Mouse (Mus musculus) hematopoietic stem cell, adult 5-6 weeks (primary cell): ENCODE results near the gene Slc10a7. TPM values are rescaled to one million over a fixed set of nuclear protein-coding genes. Genes with fewer than 3 reads are reported as not detected.

ENCODE experiments used
- ATAC-seq, 2 experiments: fragments of 125-278 bp in 1 of 2; replicated peaks in 1 of 2; 2 replicates each; pipeline ENCODE4 v1.8.0; 2016 to 2017; ENCODE audit warnings: inconsistent platforms in 2 of 2, mild to moderate bottlenecking in 2 of 2, moderate number of reproducible peaks in 2 of 2, low read depth in 1 of 2, moderate TSS enrichment in 1 of 2; ENCODE audit not compliant: low FRiP score in 2 of 2, poor library complexity in 2 of 2, severe bottlenecking in 2 of 2, insufficient read depth in 1 of 2, low TSS enrichment in 1 of 2
- total RNA-seq: library from RNA; stranded (forward); fragments of 172-1452, 232-1000 nt; gene quantifications from 2 replicates; pipeline ENCODE4 v1.2.3, GENCODE M21; 2017

The Slc10a7 gene
- total RNA-seq, 1 experiment from 2014 or later = 17.7 TPM

DNA sequence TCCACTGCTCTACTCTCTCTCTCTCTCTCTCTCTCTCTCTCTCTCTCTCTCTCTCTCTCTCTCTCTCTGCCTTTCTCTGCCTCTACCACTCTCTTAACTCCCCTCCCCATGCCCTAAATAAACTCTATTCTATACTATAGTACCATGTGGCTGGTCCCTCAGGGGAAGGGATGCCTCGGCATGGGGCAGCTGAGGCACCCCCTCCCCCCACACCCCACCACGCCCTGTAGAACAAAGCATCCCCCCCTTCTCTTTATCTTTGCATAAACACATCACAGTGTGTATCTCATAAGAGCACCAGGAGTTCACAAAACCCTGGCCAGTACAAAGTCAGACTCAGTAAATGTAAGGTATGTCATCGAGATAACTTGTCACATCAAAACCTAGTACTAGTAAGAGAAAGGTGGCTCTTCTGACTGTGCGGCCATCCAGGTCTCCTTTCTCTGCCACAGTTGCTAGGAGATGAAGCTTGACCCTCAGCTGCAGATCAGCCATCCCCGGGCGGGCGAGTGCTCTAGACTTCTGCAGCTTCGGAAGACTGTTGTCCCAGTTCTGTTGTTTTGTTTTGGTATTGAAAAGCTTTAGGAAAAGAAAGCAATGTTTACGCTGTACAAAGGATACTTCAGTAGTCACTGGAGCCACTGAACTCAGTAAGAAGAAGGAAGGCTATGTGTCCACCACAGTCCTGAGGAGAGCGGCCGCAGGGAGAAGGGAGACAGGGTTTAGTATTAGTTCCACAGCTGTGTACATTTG, 194.1 kb downstream of the Slc10a7 start:
- no peak for ATAC-seq

DNA sequence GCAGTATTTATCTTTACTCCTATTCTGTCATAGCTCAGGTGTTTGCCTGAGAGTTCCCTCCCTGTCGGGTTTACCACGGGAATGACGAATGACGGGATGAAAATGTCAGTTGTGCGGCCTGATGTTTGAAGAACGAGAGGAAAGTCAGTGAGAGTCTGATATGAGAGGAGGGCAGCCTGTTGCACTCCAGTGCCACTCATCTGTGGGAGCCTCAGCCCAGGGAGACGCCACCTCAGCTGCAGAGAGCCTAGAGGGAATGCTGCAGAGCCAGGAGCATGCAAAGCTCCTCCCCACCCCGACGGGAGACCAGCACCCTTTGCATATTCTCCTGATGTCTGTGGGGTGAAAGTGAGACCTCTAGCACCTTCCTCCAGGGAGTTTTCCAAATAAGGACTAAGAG, 196.8 kb downstream of the Slc10a7 start:
- ATAC-seq = no peak

DNA sequence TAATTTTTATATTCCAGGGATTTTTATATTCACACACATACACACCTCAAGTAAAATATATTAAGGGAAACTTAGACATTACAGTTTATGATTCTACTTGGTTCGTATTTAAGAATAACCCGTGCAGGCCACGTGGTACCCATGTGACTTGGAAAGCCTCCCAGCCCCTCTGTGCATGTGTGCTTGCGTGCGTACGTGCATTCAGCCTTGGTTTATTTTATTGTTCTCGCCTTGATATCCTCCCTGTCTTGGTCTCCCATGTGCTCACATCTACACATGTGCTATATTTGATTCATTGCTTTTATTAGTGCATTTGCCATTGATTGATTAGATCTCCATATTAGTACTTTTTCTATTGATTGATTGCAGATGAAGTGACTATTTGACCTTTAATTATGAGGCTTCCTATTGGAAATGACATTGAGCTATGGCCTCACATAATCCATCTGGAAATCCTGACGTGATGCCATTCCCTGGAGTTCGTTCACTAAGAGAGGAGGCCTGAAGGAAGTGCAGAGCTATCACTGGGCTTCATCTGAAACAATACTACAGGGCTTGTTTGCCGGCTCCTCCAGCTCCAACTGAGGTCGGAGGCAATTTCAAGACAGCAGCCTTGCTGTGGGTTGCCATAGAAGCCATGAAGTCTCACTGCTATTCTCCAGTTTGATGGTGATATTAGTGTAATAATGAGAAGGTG, 200.9 kb downstream of the Slc10a7 start:
- ATAC-seq = no peak

DNA sequence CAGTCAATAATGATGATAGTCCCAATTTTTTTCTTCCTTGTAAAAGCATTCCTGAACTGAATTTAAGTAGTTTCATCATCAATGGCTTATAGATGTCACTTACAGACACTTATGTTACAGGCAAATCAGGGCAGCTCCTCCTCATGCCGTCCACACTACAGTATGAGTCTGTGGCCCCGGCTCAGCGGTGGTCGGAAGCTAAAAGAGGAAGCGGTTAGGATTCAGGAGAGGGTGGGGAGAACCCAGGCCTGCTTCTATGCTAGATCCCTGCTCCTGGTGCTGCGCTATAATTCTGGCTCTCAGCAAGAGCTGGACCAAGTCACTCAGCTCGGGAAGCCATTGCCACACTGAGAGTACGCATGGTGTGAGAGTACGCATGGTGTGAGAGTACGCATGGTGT, 201.8 kb downstream of the Slc10a7 start:
- peak; percentile 98 to 100 for ATAC-seq

DNA sequence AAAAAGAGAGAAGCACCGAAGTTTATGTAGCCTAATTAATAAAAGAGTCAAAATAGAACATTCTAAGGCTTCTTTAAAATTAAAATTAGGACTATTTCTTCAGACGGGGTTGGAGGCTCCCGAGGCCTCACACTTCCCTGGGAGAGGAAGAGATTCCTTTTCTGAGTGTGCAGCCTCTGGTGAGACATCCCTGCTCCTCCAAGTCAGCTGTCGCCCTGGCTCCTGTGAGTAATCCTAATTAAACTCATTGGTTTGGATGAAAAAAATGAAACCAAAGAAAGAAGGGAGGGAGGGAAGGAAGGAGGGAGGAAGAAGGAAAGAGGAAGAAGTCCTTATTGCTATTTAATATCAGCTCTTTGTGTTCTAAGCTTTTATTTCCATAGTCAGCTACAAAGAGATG, 205.7 kb downstream of the Slc10a7 start:
- ATAC-seq = no peak

DNA sequence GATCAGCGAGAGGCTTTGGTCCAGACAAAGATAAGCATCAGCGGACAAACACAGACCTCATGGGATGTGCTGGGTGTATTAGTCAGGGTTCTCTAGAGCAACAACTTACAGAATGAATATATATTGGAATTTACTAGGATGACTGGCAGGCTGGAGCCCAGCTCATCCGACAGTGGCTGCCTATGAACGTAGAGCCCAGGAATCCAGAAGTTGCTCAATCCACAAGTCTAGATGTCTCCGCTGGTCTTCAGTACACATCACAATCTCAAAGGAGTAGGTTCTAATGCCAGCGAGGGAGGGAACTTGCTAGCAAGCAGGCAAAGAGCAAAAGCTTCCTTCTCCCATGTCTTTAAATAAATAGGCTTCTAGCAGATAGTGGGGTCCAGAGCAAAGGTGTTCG, 207.4 kb downstream of the Slc10a7 start:
- ATAC-seq = no peak

DNA sequence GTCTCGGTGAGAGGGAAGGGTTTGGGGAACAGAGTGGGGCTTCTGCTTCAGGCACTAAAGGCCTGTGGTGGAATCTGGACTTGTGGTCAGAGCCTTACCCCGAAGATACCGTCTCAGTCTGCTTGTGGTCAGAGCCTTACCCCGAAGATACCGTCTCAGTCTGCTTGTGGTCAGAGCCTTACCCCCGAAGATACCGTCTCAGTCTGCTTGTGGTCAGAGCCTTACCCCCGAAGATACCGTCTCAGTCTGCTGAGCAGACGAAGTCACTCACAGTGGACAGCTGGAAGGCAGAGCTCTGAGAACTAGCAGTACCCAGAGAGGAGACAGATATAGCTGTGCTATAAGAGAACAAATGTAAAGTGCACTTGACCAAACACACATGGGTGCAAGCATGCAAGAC, 208.0 kb downstream of the Slc10a7 start:
- ATAC-seq = peak; percentile 79 to 90

DNA sequence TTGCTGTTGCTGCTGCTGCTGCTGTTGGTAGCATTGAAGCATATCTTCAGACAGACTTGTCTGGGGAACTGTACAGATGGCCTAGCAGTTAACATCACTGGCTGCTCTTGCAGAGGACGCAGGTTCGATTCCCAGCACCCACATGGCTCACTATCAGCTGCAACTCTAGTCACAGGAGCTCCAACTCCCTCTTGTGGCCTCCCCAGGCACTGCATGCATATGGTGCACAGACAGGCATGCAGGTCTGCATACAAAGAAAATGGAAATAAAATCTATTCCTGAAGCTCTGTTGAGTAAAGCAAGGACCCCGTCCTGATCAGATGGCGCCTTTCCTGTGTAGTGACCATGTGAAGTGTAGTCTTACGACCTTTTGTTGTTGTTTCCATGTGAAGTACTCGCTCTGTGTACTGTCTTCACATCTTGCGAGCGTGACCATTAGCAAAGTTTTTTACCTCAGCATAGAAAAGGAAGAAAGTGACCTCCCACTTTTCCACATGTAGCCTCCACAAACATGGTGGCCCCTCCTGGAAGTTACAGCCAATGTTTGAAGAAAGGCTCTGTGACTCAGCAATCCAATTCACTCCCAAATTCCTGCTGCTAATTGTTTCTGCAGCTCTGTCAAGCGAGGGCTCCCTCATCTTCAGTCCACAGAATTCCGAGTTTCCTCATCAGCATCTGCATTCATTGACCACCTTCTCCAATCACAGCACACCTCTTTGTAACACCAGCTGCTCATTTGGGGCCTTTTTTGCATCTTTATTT, 210.3 kb downstream of the Slc10a7 start:
- no peak for ATAC-seq

DNA sequence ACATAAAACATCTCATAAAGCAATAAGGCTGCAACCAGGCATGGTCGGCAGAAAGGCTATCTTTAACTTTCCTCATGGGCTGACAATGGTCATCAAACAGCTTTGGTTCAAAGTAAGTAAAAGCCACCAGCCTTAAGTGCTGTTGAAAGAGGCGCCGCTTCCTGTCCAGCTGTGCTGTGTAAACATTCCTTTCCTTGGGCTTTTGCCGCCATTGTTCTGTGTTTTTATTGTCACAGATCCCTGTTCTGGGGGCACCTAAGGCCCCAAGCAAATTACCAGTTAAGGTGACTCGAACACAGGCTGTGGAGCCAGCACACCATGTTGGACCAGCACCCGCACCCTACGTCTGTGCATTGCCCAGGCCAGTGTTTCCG, 210.9 kb downstream of the Slc10a7 start:
- no peak for ATAC-seq

DNA sequence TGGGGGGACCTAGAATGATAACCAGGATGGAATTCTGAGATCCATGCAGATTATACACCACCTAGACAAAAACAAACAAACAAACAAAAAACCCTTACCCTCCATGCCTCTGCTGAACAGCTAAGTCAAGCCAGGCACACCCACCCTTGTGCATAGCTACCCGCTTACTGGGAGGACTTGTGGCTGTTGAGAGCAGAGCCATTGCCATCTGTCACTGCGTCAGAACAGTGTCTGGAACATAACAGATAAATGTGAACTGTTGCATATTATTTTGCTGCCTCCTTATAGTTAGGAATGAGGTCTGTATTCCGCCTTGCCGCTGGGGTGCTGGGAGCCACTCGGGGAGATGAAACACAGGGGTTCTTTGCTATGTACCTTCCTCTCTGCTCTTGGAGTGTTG, 212.4 kb downstream of the Slc10a7 start:
- ATAC-seq = no peak

DNA sequence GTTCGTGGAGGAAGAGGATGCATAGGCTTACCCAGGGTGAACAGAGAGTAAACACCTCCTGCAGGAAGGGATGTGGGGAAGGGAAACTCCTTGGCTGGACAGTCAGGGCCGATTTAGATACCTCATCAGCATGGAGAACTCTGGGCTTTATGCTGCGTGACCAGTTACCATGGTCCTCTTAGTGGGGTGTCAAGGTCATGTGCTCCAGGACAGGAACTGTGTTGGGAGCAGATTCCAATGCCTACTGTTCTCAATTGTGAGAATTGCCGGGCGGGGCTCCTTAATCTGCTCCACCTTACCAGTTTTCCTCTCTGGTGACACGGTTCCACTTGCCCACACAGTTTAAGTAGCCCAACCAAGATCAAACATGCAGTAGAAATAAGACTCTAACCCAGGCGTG, 213.1 kb downstream of the Slc10a7 start:
- ATAC-seq = no peak

DNA sequence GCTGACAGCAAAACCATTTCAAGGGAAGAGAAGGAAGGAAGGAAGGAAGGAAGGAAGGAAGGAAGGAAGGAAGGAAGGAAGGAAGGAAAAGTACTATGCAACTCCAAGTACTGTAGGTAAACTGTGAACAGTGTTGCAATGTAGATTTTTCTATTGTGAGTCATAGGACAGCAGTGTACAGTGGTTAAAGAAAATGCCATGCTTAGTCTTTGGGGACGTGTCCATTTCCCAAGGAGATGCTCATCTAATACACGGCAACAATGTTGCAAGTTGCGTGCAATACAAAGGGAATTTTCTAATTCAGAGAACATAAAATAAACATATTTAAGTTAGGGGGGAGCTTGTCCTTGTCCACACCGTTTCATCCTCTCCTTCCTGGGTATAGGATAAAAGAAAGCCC, 215.7 kb downstream of the Slc10a7 start:
- ATAC-seq = no peak

DNA sequence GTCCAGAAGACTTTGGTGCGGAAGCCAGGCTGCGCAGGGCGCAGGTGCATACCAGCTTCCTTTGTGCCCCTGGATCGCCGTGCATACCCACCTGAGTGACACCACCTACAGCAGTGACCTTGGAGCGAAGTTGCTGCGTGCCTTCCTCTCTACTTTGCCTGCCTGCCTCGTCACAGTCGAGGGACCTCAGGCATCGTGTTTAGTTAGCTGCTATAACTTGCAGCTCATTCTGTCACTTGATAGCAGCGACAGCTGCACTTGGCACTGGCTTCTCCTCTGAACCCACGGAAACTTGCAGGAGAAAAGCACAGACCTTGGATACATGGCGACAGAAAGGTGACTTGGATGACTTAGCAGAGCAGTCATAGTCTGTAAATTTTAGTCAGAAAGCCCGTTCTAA, 219.1 kb downstream of the Slc10a7 start:
- ATAC-seq = no peak

DNA sequence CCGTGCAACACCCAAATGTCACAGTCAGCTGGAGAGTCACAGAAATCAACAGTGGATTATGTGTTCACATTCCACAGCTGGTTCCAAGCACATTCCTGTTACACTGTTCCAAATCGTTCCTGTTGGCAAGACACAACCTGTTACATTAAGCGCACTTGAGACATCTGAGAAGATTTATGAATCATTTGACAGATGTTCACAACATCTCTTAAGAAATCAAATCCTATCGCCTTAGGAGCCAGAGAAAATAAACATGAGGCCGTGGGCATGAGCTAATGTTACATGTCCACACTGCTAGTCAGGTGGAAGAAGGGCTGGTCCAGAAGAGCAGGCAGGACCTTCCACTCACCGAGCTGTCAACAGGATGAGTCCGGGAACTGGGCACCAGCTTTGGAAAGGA, 223.3 kb downstream of the Slc10a7 start:
- ATAC-seq = no peak

DNA sequence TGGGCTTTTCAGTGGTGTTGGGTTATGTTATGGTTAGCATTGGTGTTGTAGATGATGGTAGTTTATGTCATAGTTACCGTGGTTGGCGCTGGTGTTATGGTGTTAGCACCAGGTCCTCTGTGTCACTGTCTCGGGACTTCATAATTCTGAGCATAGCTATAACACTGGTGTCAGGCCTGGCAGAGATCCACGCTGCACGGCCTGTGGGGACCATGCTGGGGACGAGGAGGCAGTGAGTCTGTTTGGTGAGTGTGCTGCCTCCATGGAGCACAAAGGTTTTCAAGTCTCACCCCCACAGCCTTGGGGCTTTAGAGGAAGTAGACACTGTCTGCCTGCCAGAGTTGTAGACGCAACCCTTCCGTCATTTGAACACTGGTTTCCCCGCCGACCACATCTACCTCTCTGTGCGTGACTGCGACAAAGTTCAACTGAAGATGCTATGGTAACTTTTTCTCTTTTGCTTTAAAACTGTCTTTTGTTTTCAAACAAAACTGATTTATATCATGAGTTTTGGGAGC, 223.9 kb downstream of the Slc10a7 start:
- ATAC-seq = peak; percentile 66 to 84

DNA sequence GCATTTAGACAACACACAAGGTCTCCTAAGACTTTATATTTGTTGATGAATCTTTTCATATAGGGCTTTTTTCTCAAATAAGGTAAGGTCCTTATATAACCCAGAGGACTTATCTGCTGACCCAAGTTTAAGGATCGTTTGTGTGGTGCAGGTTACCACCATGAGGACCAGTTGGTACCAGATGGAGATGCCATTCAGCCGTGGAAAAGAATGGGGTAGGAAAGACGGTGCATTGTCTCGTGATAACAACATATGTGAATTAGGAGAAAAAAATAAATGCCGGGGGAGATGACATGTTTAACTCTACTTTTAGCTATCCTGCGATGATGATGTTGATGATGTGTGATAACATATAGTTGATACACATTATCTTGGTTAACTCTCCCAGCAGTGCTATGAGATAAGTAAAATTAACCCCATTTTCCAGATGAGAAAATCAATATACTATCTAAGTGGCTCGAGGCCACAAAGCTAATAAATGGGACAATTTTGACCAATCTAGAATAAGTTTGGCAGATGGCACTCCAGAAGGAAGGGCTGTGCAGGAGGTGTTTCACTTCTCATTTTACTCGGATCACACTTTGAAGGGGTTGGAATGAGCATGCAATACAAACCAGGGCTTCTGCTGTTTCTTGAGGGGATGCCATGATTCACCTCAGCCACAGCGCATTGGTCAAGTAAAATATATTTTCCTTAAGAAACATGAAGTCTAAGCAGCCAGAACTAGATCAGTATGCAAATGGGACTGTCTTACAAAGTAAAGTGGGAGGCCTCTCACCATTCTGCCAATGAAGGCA, 225.8 kb downstream of the Slc10a7 start:
- no peak for ATAC-seq

DNA sequence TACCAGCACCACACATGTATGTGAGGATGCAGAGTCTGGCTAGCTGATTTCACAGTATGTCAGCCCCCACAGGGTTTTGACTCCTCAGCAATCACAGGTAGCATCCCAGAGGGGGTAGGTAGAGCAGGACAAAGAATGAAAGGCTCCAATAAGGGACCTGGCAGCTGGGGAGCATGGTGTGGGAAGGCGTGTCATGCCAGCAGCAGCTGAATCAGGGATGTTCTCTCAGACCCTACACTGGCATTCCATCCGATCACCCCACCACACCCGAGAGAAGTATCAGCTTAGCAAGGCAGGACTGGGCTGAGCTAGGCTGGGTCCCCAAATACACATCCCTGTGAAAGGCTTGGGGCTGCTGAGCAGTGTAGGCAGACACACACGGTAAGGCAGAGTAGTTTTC, 229.2 kb downstream of the Slc10a7 start:
- no peak for ATAC-seq
